20 mouse cellular contexts compared by ENCODE assay signal in the genomic region with DNA sequence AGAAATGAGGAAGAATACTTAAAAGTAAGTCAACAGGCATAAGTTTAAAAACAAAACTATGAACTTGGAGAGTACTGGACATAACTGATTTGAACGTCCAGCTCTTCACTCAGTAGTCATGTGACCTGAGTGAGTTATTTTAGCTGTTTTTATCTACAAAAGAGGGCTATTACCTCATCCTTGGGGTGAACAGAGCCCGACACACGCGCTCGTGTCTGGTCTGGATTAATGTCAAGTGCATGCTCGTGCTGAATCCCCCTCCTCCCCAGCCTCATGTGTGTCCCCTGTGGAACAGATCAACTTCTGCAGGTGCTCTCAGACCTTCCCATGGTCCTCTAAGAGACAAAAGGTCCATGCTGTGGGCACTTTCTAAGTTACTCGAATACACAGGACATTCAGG. TPM values are rescaled to one million over a fixed set of nuclear protein-coding genes. Genes with fewer than 3 reads are reported as not detected.
DNase-seq lines count a peak whose midpoint lies in the region; ATAC-seq and TF ChIP-seq lines count a peak whose summit lies in the region.
"Had no signal": no experiment of that assay in that cellular context is flagged by ENCODE, and none has a peak within 500 bp of the region (broad histone marks: within the 10 kb centered on the region; RNA-seq: fewer than 3 reads in every experiment).

No protein-coding gene starts in this region.

- DNase-seq in adrenal gland, adult (ENCODE audit: inconsistent age in 2 of 2, low spot score in 1 of 2), result peak; percentile 33 to 72
- DNase-seq in adrenal gland, postnatal 4 days (ENCODE audit: low spot score in 2 of 2), result no peak
- no peak for DNase-seq in layer of hippocampus, adult 2 months (ENCODE audit: low spot score in 2 of 2)
- no peak for DNase-seq in layer of hippocampus, adult 18-20 months (ENCODE audit: low spot score in 2 of 2)
- DNase-seq in heart, postnatal 10 days, result peak; percentile 57 to 66
- DNase-seq: cerebellum, adult 11-12 months; cerebellum, postnatal 14 days; forebrain, postnatal 0 days; kidney, adult 18-20 months; thymus, adult 18-20 months; thymus, postnatal 36 days had no signal

- WGBS in heart, embryonic 12.5 days, result 15% methylated on average over 7 of the region's 7 CpGs
- 54% methylated on average over 7 of the region's 7 CpGs for WGBS in intestine, embryonic 16.5 days

- H3K4me1 ChIP-seq in heart, embryonic 12.5 days (replicated peaks), result peaks cover 26% of the 10 kb centered on the region
- H3K4me1 ChIP-seq in intestine, embryonic 16.5 days (ENCODE audit: control insufficient read depth, insufficient read depth, low read length), result no peaks in the 10 kb centered on the region
- H3K4me1 ChIP-seq: embryonic facial prominence, embryonic 12.5 days; liver, embryonic 15.5 days; midbrain, embryonic 10.5 days; neural tube, embryonic 15.5 days had no signal

- H3K9ac ChIP-seq in heart, embryonic 12.5 days, result 0 out of 2 replicates have a peak overlapping the region, but pooled peaks have one; percentile 4
- H3K9ac ChIP-seq in intestine, embryonic 16.5 days (ENCODE audit: low read depth, low read length), result no peak overlapping the region
- H3K9ac ChIP-seq: embryonic facial prominence, embryonic 12.5 days; forebrain, postnatal 0 days; liver, embryonic 15.5 days; neural tube, embryonic 15.5 days had no signal

- H3K4me3 ChIP-seq in layer of hippocampus, adult 2 months, result no peak overlapping the region
- H3K4me3 ChIP-seq in heart, embryonic 12.5 days, result no peak overlapping the region
- no peak overlapping the region for H3K4me3 ChIP-seq in intestine, embryonic 16.5 days (ENCODE audit: low read length)
- H3K4me3 ChIP-seq: embryonic facial prominence, embryonic 12.5 days; liver, embryonic 15.5 days; midbrain, embryonic 10.5 days; neural tube, embryonic 15.5 days had no signal

- no peak for TF ChIP-seq CTCF in layer of hippocampus, adult 2 months (conservative IDR thresholded peaks at IDR 0.05)

- ATAC-seq in heart, embryonic 12.5 days (ENCODE audit: insufficient number of reproducible peaks, low FRiP score), result peak; percentile 67
- ATAC-seq in megakaryocyte-erythroid progenitor cell, adult 5-6 weeks (replicated peaks; ENCODE audit: low FRiP score, low TSS enrichment, poor library complexity, severe bottlenecking), result no peak
- no peak for ATAC-seq in intestine, embryonic 16.5 days
- ATAC-seq: forebrain, postnatal 0 days had no signal

- H3K27me3 ChIP-seq in heart, embryonic 12.5 days (replicated peaks), result no peaks in the 10 kb centered on the region
- no peaks in the 10 kb centered on the region for H3K27me3 ChIP-seq in intestine, embryonic 16.5 days (replicated peaks; ENCODE audit: control insufficient read depth, insufficient read depth, low read length)
- H3K27me3 ChIP-seq: embryonic facial prominence, embryonic 12.5 days; liver, embryonic 15.5 days; neural tube, embryonic 15.5 days had no signal

- peaks cover 17% of the 10 kb centered on the region for H3K36me3 ChIP-seq in heart, embryonic 12.5 days
- H3K36me3 ChIP-seq in intestine, embryonic 16.5 days (ENCODE audit: control insufficient read depth, insufficient read depth, low read length), result no peaks in the 10 kb centered on the region

- intact Hi-C loops in heart, postnatal 10 days (cut with DNase I), result no loop called here

- H3K9me3 ChIP-seq in heart, embryonic 12.5 days (replicated peaks), result no peaks in the 10 kb centered on the region
- H3K9me3 ChIP-seq in intestine, embryonic 16.5 days (ENCODE audit: control insufficient read depth, low read length), result no peaks in the 10 kb centered on the region
- H3K9me3 ChIP-seq: embryonic facial prominence, embryonic 12.5 days; liver, embryonic 15.5 days; midbrain, embryonic 10.5 days; neural tube, embryonic 15.5 days had no signal

- H3K27ac ChIP-seq in layer of hippocampus, adult 2 months, result peak overlapping the region; percentile 46; the same call in 1 of the 2 replicates
- H3K27ac ChIP-seq in heart, embryonic 12.5 days (ENCODE audit: poor library complexity, severe bottlenecking), result peak overlapping the region; percentile 85
- no peak overlapping the region for H3K27ac ChIP-seq in intestine, embryonic 16.5 days (ENCODE audit: low read length)
- H3K27ac ChIP-seq: embryonic facial prominence, embryonic 12.5 days; kidney, postnatal 0 days; liver, embryonic 15.5 days; macrophage; midbrain, embryonic 10.5 days; neural tube, embryonic 15.5 days had no signal

- peak overlapping the region; percentile 34 for H3K4me2 ChIP-seq in heart, embryonic 12.5 days
- H3K4me2 ChIP-seq in intestine, embryonic 16.5 days (ENCODE audit: low read depth, low read length), result no peak overlapping the region
- H3K4me2 ChIP-seq: embryonic facial prominence, embryonic 12.5 days; liver, embryonic 15.5 days; neural tube, embryonic 15.5 days had no signal

RNA-seq across cellular contexts. Expression of a gene that starts 59.3 kb away (rescaled TPM):
- total RNA-seq in adrenal gland, postnatal 4 days (2021), result 100 to 1,000 TPM in 1 of 2 experiments, 10 to 100 TPM in 1; 86.5 to 106 TPM
- total RNA-seq in layer of hippocampus, adult 2 months (2021), result 100 to 1,000 TPM; 358 to 386 TPM
- 100 to 1,000 TPM; 320 to 367 TPM for total RNA-seq in layer of hippocampus, adult 18-20 months (2021)
- polyA plus RNA-seq in heart, embryonic 12.5 days (2016; fragmentation: Nextera tagmentation; extraction: Ambion mirVana), result 28.2 and 32.2 TPM in 2 replicates
- 100 to 1,000 TPM; 105 to 112 TPM for total RNA-seq in heart, postnatal 10 days (2021)
- total RNA-seq in megakaryocyte-erythroid progenitor cell, adult 5-6 weeks (2014; fragmentation: Nextera tagmentation), result 54.8 and 57.8 TPM in 2 replicates
- total RNA-seq in megakaryocyte-erythroid progenitor cell, adult 5-6 weeks (2017), result 28.3 and 32.9 TPM in 2 replicates
- 7.4 and 7.7 TPM in 2 replicates for polyA plus RNA-seq in intestine, embryonic 16.5 days (2015; fragmentation: Nextera tagmentation; extraction: Ambion mirVana)

Comparison
In these comparisons a context has a peak if more than half of its experiments do, and no peak if none do; other contexts are left out.
1. DNase-seq: peak in adrenal gland, adult (2 of 2) and heart, postnatal 10 days (2 of 2); none in adrenal gland, postnatal 4 days (0 of 2), layer of hippocampus, adult 2 months (0 of 2) and layer of hippocampus, adult 18-20 months (0 of 2).